Mouse (Mus musculus) CD4-positive, CD25-positive, alpha-beta regulatory T cell (primary cell): Measurements from ENCODE around the gene Spns2. TPM values are rescaled to one million over a fixed set of nuclear protein-coding genes. Genes with fewer than 3 reads are reported as not detected.

Experiments
- polyA plus RNA-seq: library from polyadenylated mRNA; unstranded; fragments of 100-300 nt; shearing (Covaris generic); gene quantifications from one replicate; pipeline ENCODE4 v1.2.1, GENCODE M21; 2017

The Spns2 gene
- not detected for polyA plus RNA-seq

DNA sequence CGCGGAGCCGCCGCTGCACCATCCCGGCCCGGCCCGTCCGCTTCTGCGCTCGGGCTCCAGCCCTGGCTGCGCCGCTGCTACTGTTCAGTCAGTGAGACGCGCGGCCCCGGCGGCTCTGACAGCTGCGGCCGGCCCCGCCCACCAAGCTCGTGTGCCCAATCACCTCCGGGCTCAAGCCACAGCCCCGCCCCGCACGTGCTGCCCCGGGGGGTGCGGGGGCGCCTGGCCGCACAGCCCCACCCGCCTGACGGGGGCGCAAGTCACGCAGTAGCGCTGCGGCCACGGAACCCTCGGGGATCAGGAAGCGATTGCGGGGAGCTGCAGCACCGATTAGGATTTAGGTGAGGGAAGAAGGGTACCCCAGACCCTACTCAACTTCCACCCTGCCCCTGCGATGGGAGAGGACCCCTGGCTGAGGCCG is at the start of gene Spns2:
Gene Spns2, minus strand, starts transcription at position 24 of the 421 bp plus-strand sequence.

GRCm38 (mm10) chr11:72440965-72441664 is 48.6 kb downstream of the Spns2 start, which contains the start of gene Mybbp1a:
Gene Mybbp1a (plus strand): TSS chr11:72441355.

GRCm38 (mm10) chr11:72434963-72435693 is 54.6 kb downstream of the Spns2 start, which contains the start of gene Ggt6:
Gene Ggt6 (plus strand): TSS chr11:72435526.

DNA sequence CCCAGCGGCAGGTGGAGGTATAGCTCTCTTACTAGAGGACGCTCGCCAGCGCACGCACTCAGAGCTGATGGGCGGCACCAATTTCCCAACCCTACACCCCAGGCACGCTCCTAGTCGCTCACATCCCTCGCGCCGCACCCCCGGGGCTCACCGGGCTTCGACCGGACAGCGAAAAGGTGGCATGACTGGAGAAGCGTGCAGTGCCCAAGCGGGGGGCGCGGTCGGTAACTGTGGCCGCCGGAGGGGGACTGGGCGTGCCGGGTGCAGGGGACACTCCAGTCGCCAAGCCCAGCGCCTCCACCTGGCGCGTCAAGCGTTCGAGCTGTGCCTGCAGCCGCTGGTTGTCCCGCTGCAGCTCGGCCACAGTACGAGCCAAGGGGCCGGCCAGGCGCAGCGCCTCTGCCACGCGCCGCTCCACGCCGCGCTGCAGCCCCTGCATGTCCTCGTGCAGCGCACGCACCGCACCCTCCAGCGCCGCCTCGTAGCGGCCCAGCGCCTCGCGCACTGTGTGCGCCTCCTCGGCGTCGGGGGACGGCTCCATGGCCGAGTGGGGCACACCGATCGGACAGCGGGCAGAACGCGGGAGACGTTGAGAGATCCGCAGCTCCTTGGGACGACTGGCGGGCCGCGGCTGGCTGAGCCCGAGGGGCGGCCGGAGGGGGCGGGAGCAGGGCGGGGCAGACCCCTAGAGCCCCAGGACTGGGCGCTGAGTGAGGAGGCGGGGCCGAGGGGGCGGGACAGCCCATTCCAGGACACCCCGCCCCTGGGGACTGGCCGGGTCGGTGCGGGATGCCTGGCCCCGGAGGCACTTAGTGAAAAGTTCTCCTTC is 78.4 kb downstream of the Spns2 start, which contains the start of gene Smtnl2:
Gene Smtnl2, minus strand, starts transcription at position 621 of the 829 bp plus-strand sequence.

Other genes with a start within 250 kb of the Spns2 start
- not detected for gene Slc13a5, start 222.7 kb downstream of the Spns2 start, polyA plus RNA-seq
- gene Xaf1, start 188.3 kb downstream of the Spns2 start, polyA plus RNA-seq = 90.2 TPM
- gene Fbxo39, start 175.5 kb downstream of the Spns2 start, polyA plus RNA-seq = 0.65 TPM
- not detected for gene Tekt1, start 127.5 kb downstream of the Spns2 start, polyA plus RNA-seq
- not detected for gene Smtnl2, start 78.2 kb downstream of the Spns2 start, polyA plus RNA-seq
- gene Ggt6, start 54.4 kb downstream of the Spns2 start, polyA plus RNA-seq = not detected
- 122 TPM for gene Mybbp1a, start 48.5 kb downstream of the Spns2 start, polyA plus RNA-seq
- gene Spns3, start 60.6 kb upstream of the Spns2 start, polyA plus RNA-seq = 1.1 TPM
- gene Ube2g1, start 117.4 kb upstream of the Spns2 start, polyA plus RNA-seq = 68.5 TPM
- gene Ankfy1, start 200.1 kb upstream of the Spns2 start, polyA plus RNA-seq = 51.0 TPM